Mouse (Mus musculus): ENCODE results near the gene Wipi1. TPM values are rescaled to one million over a fixed set of nuclear protein-coding genes. Genes with fewer than 3 reads are reported as not detected.

Wipi1 gene
- polyA plus RNA-seq, 1 experiment from 2014 or later: 16.3 TPM

- no peaks in the 10 kb centered on the region for H3K9me3 ChIP-seq (replicated peaks; ENCODE audit: control insufficient read depth, low read length)
- H3K27ac ChIP-seq (replicated peaks; ENCODE audit: low read depth, low read length): no peak overlapping the region
- no peaks in the 10 kb centered on the region; the same call in 1 of the 2 replicates for H3K4me1 ChIP-seq (ENCODE audit: control insufficient read depth, insufficient read depth, low read length)
- no peak for DNase-seq (ENCODE audit: low spot score)
- no peaks in the 10 kb centered on the region for H3K36me3 ChIP-seq (replicated peaks; ENCODE audit: control insufficient read depth, insufficient read depth, low read depth, low read length)
- ATAC-seq (replicated peaks; ENCODE audit: insufficient number of reproducible peaks, low FRiP score, low TSS enrichment, low read depth): no peak
- no peak overlapping the region for H3K4me2 ChIP-seq (ENCODE audit: low read depth, low read length)
- no peak overlapping the region for H3K4me3 ChIP-seq (ENCODE audit: low read depth, low read length)
- H3K9ac ChIP-seq (replicated peaks; ENCODE audit: low read length): no peak overlapping the region
- 76% methylated on average over 6 of the region's 6 CpGs for WGBS
- H3K27me3 ChIP-seq (ENCODE audit: control insufficient read depth, insufficient read depth, low read length): no peaks in the 10 kb centered on the region
Measured at GRCm38 (mm10) chr11:109607600-109607999, 4.2 kb downstream of the Wipi1 start.

- no peak overlapping the region for H3K4me3 ChIP-seq (ENCODE audit: low read depth, low read length)
- 83% methylated on average over 12 of the region's 12 CpGs for WGBS
- H3K27me3 ChIP-seq (ENCODE audit: control insufficient read depth, insufficient read depth, low read length): no peaks in the 10 kb centered on the region
- H3K4me1 ChIP-seq (ENCODE audit: control insufficient read depth, insufficient read depth, low read length): no peaks in the 10 kb centered on the region
- no peak overlapping the region for H3K4me2 ChIP-seq (ENCODE audit: low read depth, low read length)
- no peaks in the 10 kb centered on the region for H3K9me3 ChIP-seq (replicated peaks; ENCODE audit: control insufficient read depth, low read length)
- no peaks in the 10 kb centered on the region for H3K36me3 ChIP-seq (replicated peaks; ENCODE audit: control insufficient read depth, insufficient read depth, low read depth, low read length)
- DNase-seq (ENCODE audit: low spot score): no peak
- no peak overlapping the region for H3K27ac ChIP-seq (replicated peaks; ENCODE audit: low read depth, low read length)
- ATAC-seq (replicated peaks; ENCODE audit: insufficient number of reproducible peaks, low FRiP score, low TSS enrichment, low read depth): no peak
- no peak overlapping the region for H3K9ac ChIP-seq (replicated peaks; ENCODE audit: low read length)
Measured at GRCm38 (mm10) chr11:109598778-109599570, 12.8 kb downstream of the Wipi1 start.

GRCm38 (mm10) chr11:109594761-109595160, 17.0 kb downstream of the Wipi1 start:
- no peak overlapping the region for H3K27ac ChIP-seq (replicated peaks; ENCODE audit: low read depth, low read length)
- H3K4me1 ChIP-seq (ENCODE audit: control insufficient read depth, insufficient read depth, low read length): no peaks in the 10 kb centered on the region; the same call in 1 of the 2 replicates
- H3K9me3 ChIP-seq (replicated peaks; ENCODE audit: control insufficient read depth, low read length): no peaks in the 10 kb centered on the region
- no peaks in the 10 kb centered on the region for H3K27me3 ChIP-seq (ENCODE audit: control insufficient read depth, insufficient read depth, low read length)
- H3K4me3 ChIP-seq (ENCODE audit: low read depth, low read length): no peak overlapping the region
- WGBS: 93% methylated on average over 8 of the region's 8 CpGs
- ATAC-seq (replicated peaks; ENCODE audit: insufficient number of reproducible peaks, low FRiP score, low TSS enrichment, low read depth) (no peak), DNase-seq (ENCODE audit: low spot score) (no peak)
- no peak overlapping the region for H3K4me2 ChIP-seq (ENCODE audit: low read depth, low read length)
- H3K9ac ChIP-seq (replicated peaks; ENCODE audit: low read length): no peak overlapping the region
- no peaks in the 10 kb centered on the region for H3K36me3 ChIP-seq (replicated peaks; ENCODE audit: control insufficient read depth, insufficient read depth, low read depth, low read length)

GRCm38 (mm10) chr11:109593200-109593981, 18.4 kb downstream of the Wipi1 start:
- H3K9ac ChIP-seq (replicated peaks; ENCODE audit: low read length): no peak overlapping the region

GRCm38 (mm10) chr11:109591511-109591910, 20.3 kb downstream of the Wipi1 start:
- ATAC-seq (replicated peaks; ENCODE audit: insufficient number of reproducible peaks, low FRiP score, low TSS enrichment, low read depth) (no peak), DNase-seq (ENCODE audit: low spot score) (no peak)
- no peaks in the 10 kb centered on the region; the same call in 1 of the 2 replicates for H3K4me1 ChIP-seq (ENCODE audit: control insufficient read depth, insufficient read depth, low read length)
- no peak overlapping the region for H3K4me2 ChIP-seq (ENCODE audit: low read depth, low read length)
- H3K36me3 ChIP-seq (replicated peaks; ENCODE audit: control insufficient read depth, insufficient read depth, low read depth, low read length): no peaks in the 10 kb centered on the region
- H3K4me3 ChIP-seq (ENCODE audit: low read depth, low read length): no peak overlapping the region
- H3K9me3 ChIP-seq (replicated peaks; ENCODE audit: control insufficient read depth, low read length): no peaks in the 10 kb centered on the region
- no peak overlapping the region for H3K27ac ChIP-seq (replicated peaks; ENCODE audit: low read depth, low read length)
- no peak overlapping the region for H3K9ac ChIP-seq (replicated peaks; ENCODE audit: low read length)
- H3K27me3 ChIP-seq (ENCODE audit: control insufficient read depth, insufficient read depth, low read length): no peaks in the 10 kb centered on the region
- 84% methylated on average over 4 of the region's 4 CpGs for WGBS

More at GRCm38 (mm10) chr11:109593200-109593981, 18.4 kb downstream of the Wipi1 start:
- Histone ChIP-seq H3K27ac (replicated peaks; ENCODE audit: low read depth, low read length) (no peak overlapping the region), H3K4me3 (ENCODE audit: low read depth, low read length) (no peak overlapping the region), H3K4me1 (ENCODE audit: control insufficient read depth, insufficient read depth, low read length) (no peaks in the 10 kb centered on the region; the same call in 1 of the 2 replicates), H3K27me3 (ENCODE audit: control insufficient read depth, insufficient read depth, low read length) (no peaks in the 10 kb centered on the region), H3K9me3 (replicated peaks; ENCODE audit: control insufficient read depth, low read length) (no peaks in the 10 kb centered on the region), H3K4me2 (ENCODE audit: low read depth, low read length) (no peak overlapping the region), H3K36me3 (replicated peaks; ENCODE audit: control insufficient read depth, insufficient read depth, low read depth, low read length) (no peaks in the 10 kb centered on the region)
- ATAC-seq (replicated peaks; ENCODE audit: insufficient number of reproducible peaks, low FRiP score, low TSS enrichment, low read depth) (no peak), DNase-seq (ENCODE audit: low spot score) (peak; percentile 34)
- 57% methylated on average over 6 of the region's 6 CpGs for WGBS

GRCm38 (mm10) chr11:109590012-109590411, 21.8 kb downstream of the Wipi1 start:
- no peaks in the 10 kb centered on the region for H3K27me3 ChIP-seq (ENCODE audit: control insufficient read depth, insufficient read depth, low read length)
- 85% methylated on average over 8 of the region's 8 CpGs for WGBS
- H3K9ac ChIP-seq (replicated peaks; ENCODE audit: low read length): no peak overlapping the region
- H3K36me3 ChIP-seq (replicated peaks; ENCODE audit: control insufficient read depth, insufficient read depth, low read depth, low read length): no peaks in the 10 kb centered on the region
- H3K4me1 ChIP-seq (ENCODE audit: control insufficient read depth, insufficient read depth, low read length): no peaks in the 10 kb centered on the region; the same call in 1 of the 2 replicates
- ATAC-seq (replicated peaks; ENCODE audit: insufficient number of reproducible peaks, low FRiP score, low TSS enrichment, low read depth) (no peak), DNase-seq (ENCODE audit: low spot score) (no peak)
- no peak overlapping the region for H3K4me2 ChIP-seq (ENCODE audit: low read depth, low read length)
- no peak overlapping the region for H3K4me3 ChIP-seq (ENCODE audit: low read depth, low read length)
- no peaks in the 10 kb centered on the region for H3K9me3 ChIP-seq (replicated peaks; ENCODE audit: control insufficient read depth, low read length)
- H3K27ac ChIP-seq (replicated peaks; ENCODE audit: low read depth, low read length): no peak overlapping the region

- Histone ChIP-seq H3K27ac (replicated peaks; ENCODE audit: low read depth, low read length) (no peak overlapping the region), H3K36me3 (replicated peaks; ENCODE audit: control insufficient read depth, insufficient read depth, low read depth, low read length) (no peaks in the 10 kb centered on the region), H3K4me2 (ENCODE audit: low read depth, low read length) (no peak overlapping the region), H3K4me3 (ENCODE audit: low read depth, low read length) (no peak overlapping the region), H3K9ac (replicated peaks; ENCODE audit: low read length) (no peak overlapping the region), H3K9me3 (replicated peaks; ENCODE audit: control insufficient read depth, low read length) (no peaks in the 10 kb centered on the region), H3K4me1 (ENCODE audit: control insufficient read depth, insufficient read depth, low read length) (no peaks in the 10 kb centered on the region), H3K27me3 (ENCODE audit: control insufficient read depth, insufficient read depth, low read length) (no peaks in the 10 kb centered on the region)
- WGBS: 75% methylated on average over 15 of the region's 15 CpGs
- no peak for ATAC-seq (replicated peaks; ENCODE audit: insufficient number of reproducible peaks, low FRiP score, low TSS enrichment, low read depth)
- DNase-seq (ENCODE audit: low spot score): no peak
Measured at GRCm38 (mm10) chr11:109587638-109588374, 24.0 kb downstream of the Wipi1 start.

All from embryonic facial prominence, embryonic 11.5 days (tissue).